Mouse (Mus musculus) forebrain, embryonic 16.5 days (tissue): ENCODE measurements at regions not wholly inside any gene's neighbourhood (a gene's known extent, or its start where the extent isn't known, plus 50 kb on each side); places are given as distances from the start of the nearest gene placed in this dataset.

Experiments used
- ATAC-seq: fragments of 200-750 bp; cut with Nextera tagmentation; 2 replicates; pipeline ENCODE4 v1.8.0; 2017; ENCODE audit warnings: mild to moderate bottlenecking, moderate library complexity
- H3K27ac ChIP-seq: fragments of 300-500 bp; sonication (generic); 2 replicates; pipeline ENCODE4 v1.5.1; 2014; ENCODE audit warnings: low read length, control low read depth
- H3K27me3 ChIP-seq: fragments of 300-500 bp; sonication (generic); replicated peaks from 2 replicates; pipeline ENCODE4 v1.6.1; 2014; ENCODE audit warnings: low read length; ENCODE audit not compliant: control insufficient read depth, insufficient read depth
- H3K36me3 ChIP-seq: fragments of 300-500 bp; sonication (generic); 2 replicates; pipeline ENCODE4 v1.6.1; 2014; ENCODE audit not compliant: control insufficient read depth, insufficient read depth
- H3K4me1 ChIP-seq: fragments of 300-500 bp; sonication (generic); replicated peaks from 2 replicates; pipeline ENCODE4 v1.6.1; 2014; ENCODE audit warnings: low read length; ENCODE audit not compliant: control insufficient read depth, insufficient read depth
- H3K4me2 ChIP-seq: fragments of 300-500 bp; sonication (generic); 2 replicates; pipeline ENCODE4 v1.6.1; 2014; ENCODE audit warnings: mild to moderate bottlenecking, low read length, control low read depth
- H3K4me3 ChIP-seq: fragments of 300-500 bp; sonication (generic); replicated peaks from 2 replicates; pipeline ENCODE4 v1.5.1; 2014; ENCODE audit warnings: mild to moderate bottlenecking, low read length, control low read depth
- H3K9ac ChIP-seq: fragments of 300-500 bp; sonication (generic); replicated peaks from 2 replicates; pipeline ENCODE4 v1.6.1; 2014; ENCODE audit warnings: low read depth, low read length, control low read depth
- H3K9me3 ChIP-seq: fragments of 300-500 bp; sonication (generic); 2 replicates; pipeline ENCODE4 v1.6.1; 2016; ENCODE audit warnings: low read length; ENCODE audit not compliant: control insufficient read depth
- WGBS: fragments of 180-500 bp; shearing (Covaris S2); extraction: QIAGEN DNeasy Blood & Tissue Kit; methylation state at CpG from one replicate; pipeline ENCODE4 v1.1.7; 2014; 5-methylcytosine and 5-hydroxymethylcytosine counted together

DNA sequence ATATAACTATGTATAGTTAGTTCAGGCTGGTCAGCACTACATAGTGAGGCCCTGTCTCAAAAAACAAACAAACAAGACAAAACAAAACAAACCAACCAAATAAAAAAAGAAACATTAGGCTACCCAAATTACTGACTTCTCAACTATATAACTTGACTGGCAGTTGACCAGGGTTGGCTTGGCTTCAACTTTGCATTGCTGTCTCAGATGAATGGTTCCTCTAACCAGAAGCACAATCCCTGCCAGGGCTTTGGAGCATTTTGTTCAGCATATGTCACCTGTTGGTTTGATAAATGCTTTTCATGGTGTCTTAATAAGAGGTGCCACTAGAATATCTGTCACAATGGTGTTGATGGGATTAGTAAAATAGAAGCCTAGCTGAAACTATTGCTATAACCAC lies 217.1 kb upstream of the Eci2 start:
- Histone ChIP-seq H3K4me2 (no peak overlapping the region), H3K27me3 (no peaks in the 10 kb centered on the region), H3K4me1 (no peaks in the 10 kb centered on the region), H3K36me3 (no peaks in the 10 kb centered on the region), H3K9ac (no peak overlapping the region), H3K4me3 (no peak overlapping the region), H3K27ac (no peak overlapping the region), H3K9me3 (no peaks in the 10 kb centered on the region)
- no peak for ATAC-seq

DNA sequence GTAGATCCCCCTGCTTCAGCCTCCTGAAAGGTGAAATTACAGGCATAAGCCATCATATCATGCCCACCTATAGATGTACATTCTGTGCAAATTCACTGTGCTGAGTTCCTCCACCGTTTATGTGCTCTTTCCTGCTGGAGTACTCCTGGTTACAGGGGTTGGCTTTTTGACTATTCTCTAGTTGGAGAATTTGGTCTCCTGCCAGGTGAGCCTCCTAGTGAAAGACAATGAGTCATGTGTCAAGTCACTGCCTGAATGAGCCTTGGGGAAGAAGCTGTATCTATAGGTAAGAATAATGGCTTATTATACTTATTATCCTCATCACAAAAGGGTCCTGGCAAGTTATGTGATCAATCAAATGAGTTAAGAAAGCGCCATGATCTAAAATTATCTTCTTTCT lies 230.5 kb upstream of the Eci2 start:
- no peaks in the 10 kb centered on the region for H3K27me3 ChIP-seq
- H3K4me1 ChIP-seq: no peaks in the 10 kb centered on the region
- no peak overlapping the region for H3K9ac ChIP-seq
- H3K36me3 ChIP-seq: no peaks in the 10 kb centered on the region
- H3K4me2 ChIP-seq: no peak overlapping the region
- H3K9me3 ChIP-seq: no peaks in the 10 kb centered on the region
- ATAC-seq: no peak
- no peak overlapping the region for H3K27ac ChIP-seq
- WGBS: 51% methylated on average over 2 of the region's 2 CpGs
- no peak overlapping the region for H3K4me3 ChIP-seq

DNA sequence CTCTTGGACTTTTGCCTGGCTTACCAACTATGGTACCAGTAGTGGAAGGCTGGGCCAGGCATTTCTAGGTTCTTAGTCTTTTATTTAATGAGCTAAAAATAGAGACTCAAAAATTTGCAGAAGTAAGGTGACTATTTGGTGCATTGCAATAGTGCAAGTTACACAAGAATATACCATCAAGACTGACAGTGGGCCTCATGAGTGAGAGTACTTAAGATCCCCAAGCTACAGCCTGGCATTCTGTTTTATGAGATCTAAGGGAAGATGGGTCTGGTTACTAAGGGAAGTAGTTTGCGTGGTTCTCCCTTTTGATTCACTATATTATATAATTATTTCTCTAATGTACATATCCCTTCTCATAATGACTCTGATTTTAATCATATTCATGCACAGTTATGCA lies 231.8 kb upstream of the Eci2 start:
- Histone ChIP-seq H3K36me3 (no peaks in the 10 kb centered on the region), H3K9ac (no peak overlapping the region), H3K9me3 (no peaks in the 10 kb centered on the region), H3K27ac (no peak overlapping the region), H3K4me3 (no peak overlapping the region), H3K27me3 (no peaks in the 10 kb centered on the region), H3K4me1 (no peaks in the 10 kb centered on the region), H3K4me2 (no peak overlapping the region)
- 97% methylated on average over 1 of the region's 1 CpGs for WGBS
- ATAC-seq: no peak

DNA sequence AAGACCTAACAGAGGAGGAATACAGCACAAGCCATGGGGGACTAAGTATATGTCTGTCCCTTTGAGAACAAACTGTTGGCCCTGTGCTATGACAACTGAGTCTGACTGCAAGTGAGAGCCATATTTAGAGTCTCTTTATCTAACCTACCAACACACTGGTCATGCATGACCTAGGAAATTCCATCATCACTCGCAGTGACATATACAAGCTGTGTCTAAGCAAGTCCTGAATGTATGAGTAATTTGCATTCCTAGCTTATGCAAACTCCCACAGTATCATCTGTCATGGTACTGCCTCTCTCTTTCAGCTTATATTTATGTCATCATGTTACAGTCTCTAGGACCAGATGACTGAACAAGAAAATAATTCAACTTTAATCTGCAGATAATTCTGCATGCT lies 257.1 kb upstream of the Eci2 start:
- WGBS: 97% methylated on average over 1 of the region's 1 CpGs
- no peak for ATAC-seq
- H3K4me2 ChIP-seq: no peak overlapping the region

GRCm38 (mm10) chr13:35302088-35302487 lies 275.2 kb upstream of the Eci2 start:
- Histone ChIP-seq H3K4me3 (no peak overlapping the region), H3K36me3 (no peaks in the 10 kb centered on the region), H3K27ac (no peak overlapping the region), H3K9ac (no peak overlapping the region), H3K4me2 (no peak overlapping the region), H3K27me3 (no peaks in the 10 kb centered on the region), H3K9me3 (no peaks in the 10 kb centered on the region), H3K4me1 (no peaks in the 10 kb centered on the region)
- WGBS: 79% methylated on average over 1 of the region's 1 CpGs
- no peak for ATAC-seq

More for the DNA sequence above, 257.1 kb upstream of the Eci2 start:
- Histone ChIP-seq H3K9ac (no peak overlapping the region), H3K9me3 (no peaks in the 10 kb centered on the region), H3K36me3 (no peaks in the 10 kb centered on the region), H3K4me3 (no peak overlapping the region), H3K27ac (no peak overlapping the region), H3K4me1 (no peaks in the 10 kb centered on the region), H3K27me3 (no peaks in the 10 kb centered on the region)

DNA sequence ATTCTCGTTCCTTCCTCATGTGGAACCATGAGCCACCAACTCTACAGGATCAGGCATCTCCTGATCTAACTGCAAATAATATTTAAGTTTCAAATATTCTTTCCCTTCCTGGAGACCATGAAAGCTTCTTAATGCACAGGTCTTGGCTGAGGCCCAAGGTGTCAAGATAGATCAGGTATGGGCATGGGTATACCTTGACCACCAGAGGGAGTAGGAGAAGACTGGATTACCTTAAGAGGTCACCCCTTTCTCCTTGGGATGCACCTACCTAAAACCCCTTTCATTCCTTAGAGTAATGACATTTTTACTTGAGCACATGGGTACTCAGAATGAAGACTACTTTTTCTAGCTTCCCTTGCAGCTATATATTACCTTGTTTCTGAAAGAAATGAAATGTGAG lies 289.9 kb upstream of the Eci2 start:
- no peaks in the 10 kb centered on the region for H3K27me3 ChIP-seq
- H3K4me1 ChIP-seq: no peaks in the 10 kb centered on the region
- no peaks in the 10 kb centered on the region for H3K9me3 ChIP-seq
- no peak overlapping the region for H3K4me3 ChIP-seq
- no peaks in the 10 kb centered on the region for H3K36me3 ChIP-seq
- no peak overlapping the region for H3K9ac ChIP-seq
- no peak overlapping the region for H3K27ac ChIP-seq
- 89% methylated on average over 1 of the region's 1 CpGs for WGBS
- H3K4me2 ChIP-seq: no peak overlapping the region
- ATAC-seq: no peak

DNA sequence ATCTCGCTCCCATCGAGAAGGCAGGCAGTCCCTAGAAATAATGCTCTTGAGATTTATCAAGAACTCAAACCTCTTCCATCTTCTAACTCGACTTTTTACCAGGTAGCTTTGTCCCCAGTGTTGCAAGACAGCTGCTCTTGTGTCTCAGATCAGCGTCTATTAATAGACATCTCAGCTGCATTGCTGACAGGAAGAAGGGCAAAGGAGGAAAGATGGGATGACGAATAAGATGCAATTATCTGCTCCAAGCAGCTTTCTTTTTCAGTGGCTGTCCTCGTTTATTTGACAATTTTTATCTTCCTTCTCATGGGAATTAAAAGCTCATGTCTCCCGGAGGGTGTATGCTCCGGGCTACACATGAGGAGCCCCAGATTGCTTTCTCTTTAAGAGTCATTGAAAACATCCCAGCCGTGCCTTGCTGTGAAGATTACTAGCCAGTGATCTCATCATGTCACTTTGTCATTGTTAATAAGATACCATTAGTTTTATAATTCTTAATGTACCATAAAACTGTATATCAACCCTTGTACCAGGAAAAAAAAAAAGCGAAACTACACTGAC lies 299.9 kb upstream of the Eci2 start:
- Histone ChIP-seq H3K9ac (no peak overlapping the region), H3K4me1 (no peaks in the 10 kb centered on the region), H3K9me3 (no peaks in the 10 kb centered on the region), H3K4me3 (no peak overlapping the region), H3K27me3 (no peaks in the 10 kb centered on the region), H3K36me3 (no peaks in the 10 kb centered on the region), H3K27ac (no peak overlapping the region), H3K4me2 (no peak overlapping the region)
- WGBS: 53% methylated on average over 10 of the region's 10 CpGs
- no peak for ATAC-seq

- WGBS: 55% methylated on average over 2 of the region's 2 CpGs
- ATAC-seq: no peak
These were observed 301.4 kb upstream of the Eci2 start for GRCm38 (mm10) chr13:35328320-35328719.

GRCm38 (mm10) chr13:35330926-35331325 lies 304.0 kb upstream of the Eci2 start:
- WGBS: 35% methylated on average over 1 of the region's 1 CpGs
- no peaks in the 10 kb centered on the region for H3K36me3 ChIP-seq
- H3K9me3 ChIP-seq: no peaks in the 10 kb centered on the region
- H3K27ac ChIP-seq: no peak overlapping the region
- H3K4me2 ChIP-seq: no peak overlapping the region
- H3K4me3 ChIP-seq: no peak overlapping the region
- ATAC-seq: no peak
- no peaks in the 10 kb centered on the region; the same call in 1 of the 2 replicates for H3K4me1 ChIP-seq
- H3K27me3 ChIP-seq: no peaks in the 10 kb centered on the region
- H3K9ac ChIP-seq: no peak overlapping the region

More at GRCm38 (mm10) chr13:35328320-35328719, 301.4 kb upstream of the Eci2 start:
- Histone ChIP-seq H3K4me3 (no peak overlapping the region), H3K4me1 (no peaks in the 10 kb centered on the region), H3K4me2 (no peak overlapping the region), H3K27me3 (no peaks in the 10 kb centered on the region), H3K27ac (no peak overlapping the region), H3K9ac (no peak overlapping the region), H3K36me3 (no peaks in the 10 kb centered on the region), H3K9me3 (no peaks in the 10 kb centered on the region)

- H3K9me3 ChIP-seq: no peaks in the 10 kb centered on the region
- no peak overlapping the region for H3K4me3 ChIP-seq
- no peak overlapping the region for H3K9ac ChIP-seq
- H3K4me1 ChIP-seq: peaks cover 5% of the 10 kb centered on the region; the same call in 1 of the 2 replicates
- H3K27ac ChIP-seq: no peak overlapping the region
- no peaks in the 10 kb centered on the region for H3K36me3 ChIP-seq
- no peaks in the 10 kb centered on the region for H3K27me3 ChIP-seq
- ATAC-seq: peak; percentile 82
- no peak overlapping the region for H3K4me2 ChIP-seq
- WGBS: 18% methylated on average over 2 of the region's 2 CpGs
These were observed 314.0 kb upstream of the Cdyl start for GRCm38 (mm10) chr13:35345507-35346129.
